Mouse (Mus musculus): ENCODE data around the gene Rsph3a. TPM values are rescaled to one million over a fixed set of nuclear protein-coding genes. Genes with fewer than 3 reads are reported as not detected.

The Rsph3a gene
- polyA plus RNA-seq (2021; fragmentation: Nextera tagmentation), result 64.8 and 71.2 TPM in 2 replicates
- long read RNA-seq, experiment 1, transcript Rsph3a-201 (8 exons, 2,189 nt), result major isoform, 107 of 114 reads
- long read RNA-seq, experiment 1, partial matches to known transcripts, result 1 of 114 reads
- long read RNA-seq, experiment 1, other reads (novel, unspliced or antisense), result 5 of 114 reads
- long read RNA-seq, experiment 2, transcript Rsph3a-201 (8 exons, 2,189 nt), result major isoform, 54 of 67 reads
- long read RNA-seq, experiment 2, partial matches to known transcripts, result 9 of 67 reads
- long read RNA-seq, experiment 2, other reads (novel, unspliced or antisense), result 3 of 67 reads

GRCm38 (mm10) chr17:7945117-7946052 is at the start of gene Rsph3a:
Gene Rsph3a (plus strand): TSS chr17:7945614.

DNA sequence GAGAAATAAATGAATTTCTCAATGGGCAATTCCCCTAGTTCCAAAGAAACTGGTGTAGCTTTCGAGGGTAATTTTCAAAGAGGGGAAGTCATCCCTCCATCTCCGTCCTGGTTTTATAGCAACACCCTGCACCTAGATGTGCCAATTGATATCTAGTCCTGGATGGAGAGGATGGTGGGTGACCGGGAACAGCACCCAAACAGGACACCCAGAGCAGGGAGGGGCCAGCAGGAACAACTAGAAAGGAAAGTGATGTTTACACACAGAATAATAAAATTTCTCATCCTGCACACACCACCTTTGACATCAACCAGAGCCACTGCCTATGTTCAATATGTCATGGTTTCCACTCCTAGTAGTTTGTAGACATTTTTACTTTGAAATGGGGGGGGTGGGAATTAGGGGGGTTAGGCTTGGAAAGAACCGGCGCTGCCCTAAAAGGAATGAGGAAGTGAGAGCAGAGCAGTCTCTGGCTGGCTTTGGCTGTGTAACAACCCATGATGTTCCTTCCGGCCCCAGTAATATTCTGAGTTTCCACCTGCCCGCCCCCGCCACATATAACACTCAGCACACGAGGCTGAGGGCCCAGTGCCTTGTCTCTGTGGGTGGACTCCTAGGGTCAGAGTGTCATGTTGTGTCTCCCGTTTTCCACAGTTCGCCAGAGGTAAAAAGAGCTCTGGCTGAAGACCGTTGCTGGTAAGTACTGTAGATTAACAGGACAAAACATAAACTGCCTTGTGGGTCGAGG is 19.8 kb upstream of the Rsph3a start, which contains the start of gene Tagap:
Gene Tagap (plus strand): TSS at position 588 of the 748 bp plus-strand sequence.

Other genes with a start within 250 kb of the Rsph3a start
- 0.45 and 0.74 TPM in 2 replicates for gene Fndc1, start 118.3 kb upstream of the Rsph3a start, polyA plus RNA-seq (2021; fragmentation: Nextera tagmentation)
- 0.40 and 0.50 TPM in 2 replicates for gene Tagap, start 19.6 kb upstream of the Rsph3a start, polyA plus RNA-seq (2021; fragmentation: Nextera tagmentation)
- gene Gm49673, start 202.2 kb downstream of the Rsph3a start, polyA plus RNA-seq (2021; fragmentation: Nextera tagmentation), result 0.34 and 0.69 TPM in 2 replicates
- 18.6 and 20.1 TPM in 2 replicates for gene Rnaset2a, start 202.5 kb downstream of the Rsph3a start, polyA plus RNA-seq (2021; fragmentation: Nextera tagmentation)
- gene Fgfr1op, start 219.9 kb downstream of the Rsph3a start, polyA plus RNA-seq (2021; fragmentation: Nextera tagmentation), result 8.1 and 8.5 TPM in 2 replicates